Mouse (Mus musculus) lung, embryonic 16.5 days (tissue): Measurements from ENCODE around the gene Cidec. TPM values are rescaled to one million over a fixed set of nuclear protein-coding genes. Genes with fewer than 3 reads are reported as not detected.

Experiments
- ATAC-seq: fragments of 200-750 bp; cut with Nextera tagmentation; 2 replicates; pipeline ENCODE4 v1.8.0; 2017; ENCODE audit warnings: low read depth, mild to moderate bottlenecking, moderate library complexity
- H3K27ac ChIP-seq: fragments of 300-500 bp; sonication (generic); 2 replicates; pipeline ENCODE4 v1.5.1; 2014; ENCODE audit warnings: mild to moderate bottlenecking, control low read depth, low read length
- H3K27me3 ChIP-seq: fragments of 300-500 bp; sonication (generic); 2 replicates; pipeline ENCODE4 v1.6.1; 2014; ENCODE audit warnings: low read depth, low read length, mixed read lengths; ENCODE audit not compliant: control insufficient read depth, insufficient read depth
- H3K36me3 ChIP-seq: fragments of 300-500 bp; sonication (generic); 2 replicates; pipeline ENCODE4 v1.6.1; 2014; ENCODE audit warnings: low read length; ENCODE audit not compliant: control insufficient read depth, insufficient read depth
- H3K4me1 ChIP-seq: fragments of 300-500 bp; sonication (generic); replicated peaks from 2 replicates; pipeline ENCODE4 v1.6.1; 2014; ENCODE audit warnings: low read length, mixed read lengths; ENCODE audit not compliant: control insufficient read depth, insufficient read depth
- H3K4me2 ChIP-seq: fragments of 300-500 bp; sonication (generic); 2 replicates; pipeline ENCODE4 v1.6.1; 2014; ENCODE audit warnings: low read depth, low read length, control low read depth
- H3K4me3 ChIP-seq: fragments of 300-500 bp; sonication (generic); 2 replicates; pipeline ENCODE4 v1.5.1; 2014; ENCODE audit warnings: mild to moderate bottlenecking, low read length, control low read depth
- H3K9ac ChIP-seq: fragments of 300-500 bp; sonication (generic); 2 replicates; pipeline ENCODE4 v1.6.1; 2014; ENCODE audit warnings: low read length, control low read depth
- H3K9me3 ChIP-seq: fragments of 300-500 bp; sonication (generic); 2 replicates; pipeline ENCODE4 v1.6.1; 2016; ENCODE audit warnings: low read length; ENCODE audit not compliant: control insufficient read depth
- WGBS: fragments of 180-500 bp; shearing (Covaris S2); extraction: QIAGEN DNeasy Blood & Tissue Kit; methylation state at CpG from one replicate; pipeline ENCODE4 v1.1.7; 2014; 5-methylcytosine and 5-hydroxymethylcytosine counted together
- microRNA-seq: library from miRNA; unstranded; fragments of <30 nt; microRNA quantifications from one replicate; pipeline ENCODE4, GENCODE M21; 2016
- polyA plus RNA-seq: library from polyadenylated mRNA; unstranded; fragments of >200 nt; fragmentation: Nextera tagmentation; extraction: Ambion mirVana; gene quantifications from 2 replicates; pipeline ENCODE4 v1.2.1, GENCODE M21; 2015

Cidec gene
- polyA plus RNA-seq, 1 experiment from 2014 or later = 0.49 TPM

DNA sequence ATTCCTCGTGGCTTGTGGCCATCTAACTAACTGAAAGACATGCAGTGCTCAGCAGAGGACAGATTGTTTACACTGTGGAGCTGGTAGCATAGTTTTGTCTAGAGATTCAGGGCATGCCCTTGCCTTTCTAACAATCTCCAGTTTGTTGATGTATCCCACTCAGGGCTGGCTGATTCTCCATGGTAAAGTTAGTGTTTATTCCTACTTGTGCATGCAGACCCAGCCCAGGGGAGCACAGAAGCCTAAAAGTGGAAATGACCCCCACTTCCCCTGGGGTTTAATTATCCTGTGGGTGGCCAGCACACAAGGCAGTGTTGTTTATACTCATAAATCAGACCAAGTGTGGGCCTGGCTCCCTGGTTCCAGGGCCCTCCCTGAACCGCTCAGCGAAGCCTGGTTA, 49.5 kb downstream of the Cidec start:
- 64% methylated on average over 3 of the region's 3 CpGs for WGBS
- Histone ChIP-seq H3K4me2 (no peak overlapping the region), H3K27me3 (no peaks in the 10 kb centered on the region), H3K36me3 (peaks cover 66% of the 10 kb centered on the region), H3K27ac (no peak overlapping the region), H3K9me3 (no peaks in the 10 kb centered on the region), H3K4me1 (no peaks in the 10 kb centered on the region), H3K9ac (no peak overlapping the region), H3K4me3 (no peak overlapping the region)
- ATAC-seq = no peak

DNA sequence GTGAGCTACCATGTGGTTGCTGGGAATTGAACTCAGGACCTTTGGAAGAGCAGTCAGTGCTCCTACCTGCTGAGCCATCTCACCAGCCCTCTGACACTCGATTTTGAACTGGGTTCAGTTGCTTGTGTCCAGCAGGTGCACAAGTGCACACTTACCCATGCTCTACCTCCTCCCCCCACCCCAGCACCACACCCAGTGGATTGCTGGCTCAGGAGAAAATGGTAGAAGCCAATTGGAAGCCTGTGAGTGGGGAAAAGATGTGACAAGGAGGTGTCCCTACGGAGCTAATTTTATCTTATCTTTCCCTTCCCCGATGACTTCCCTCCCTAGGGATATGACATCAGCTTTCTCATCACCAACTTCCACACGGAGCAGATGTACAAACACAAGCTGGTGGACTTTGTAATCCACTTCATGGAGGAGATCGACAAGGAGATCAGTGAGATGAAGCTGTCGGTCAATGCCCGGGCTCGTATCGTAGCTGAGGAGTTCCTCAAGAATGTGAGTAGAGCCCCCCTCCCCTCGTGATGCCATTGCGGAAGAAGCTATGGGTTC, 50.3 kb downstream of the Cidec start:
- no peak overlapping the region for H3K4me2 ChIP-seq
- 72% methylated on average over 11 of the region's 11 CpGs for WGBS
- H3K9me3 ChIP-seq = no peaks in the 10 kb centered on the region
- H3K36me3 ChIP-seq = peaks cover 72% of the 10 kb centered on the region
- H3K9ac ChIP-seq = no peak overlapping the region
- H3K27ac ChIP-seq = no peak overlapping the region
- ATAC-seq = no peak
- no peaks in the 10 kb centered on the region for H3K4me1 ChIP-seq
- no peak overlapping the region for H3K4me3 ChIP-seq
- no peaks in the 10 kb centered on the region for H3K27me3 ChIP-seq

DNA sequence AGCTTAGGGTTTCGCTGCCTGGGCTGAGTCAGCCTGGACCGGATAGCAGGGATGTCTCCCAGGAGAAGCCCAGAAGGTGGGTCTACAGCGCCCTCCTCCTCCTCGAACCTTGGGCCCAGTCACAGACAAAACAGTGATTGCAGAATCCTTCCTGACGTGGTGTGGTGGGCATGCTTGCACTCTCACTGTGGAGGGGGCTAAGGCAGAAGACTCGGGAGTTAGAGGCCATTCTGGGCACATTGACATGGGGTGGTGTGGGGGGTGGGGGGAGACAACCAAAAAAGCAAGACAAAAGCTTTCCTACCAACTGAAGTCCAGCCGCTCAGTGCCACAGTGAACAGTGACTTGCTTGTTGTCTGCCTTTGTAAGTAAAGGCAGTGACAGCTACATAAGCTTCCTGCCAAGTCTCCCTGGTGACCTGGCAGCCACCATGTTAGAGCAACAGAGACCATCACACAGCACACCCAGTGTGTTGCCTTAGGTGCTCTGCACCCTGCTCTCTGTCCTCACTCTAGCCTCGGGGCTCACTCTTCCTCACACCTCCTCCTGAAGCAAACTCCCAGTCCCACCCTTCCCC, 51.1 kb downstream of the Cidec start:
- Histone ChIP-seq H3K4me2 (no peak overlapping the region), H3K27me3 (no peaks in the 10 kb centered on the region), H3K4me1 (peaks cover 3% of the 10 kb centered on the region), H3K27ac (no peak overlapping the region), H3K36me3 (peaks cover 66% of the 10 kb centered on the region), H3K9me3 (no peaks in the 10 kb centered on the region), H3K9ac (no peak overlapping the region), H3K4me3 (no peak overlapping the region)
- WGBS = 93% methylated on average over 8 of the region's 8 CpGs
- ATAC-seq = no peak

DNA sequence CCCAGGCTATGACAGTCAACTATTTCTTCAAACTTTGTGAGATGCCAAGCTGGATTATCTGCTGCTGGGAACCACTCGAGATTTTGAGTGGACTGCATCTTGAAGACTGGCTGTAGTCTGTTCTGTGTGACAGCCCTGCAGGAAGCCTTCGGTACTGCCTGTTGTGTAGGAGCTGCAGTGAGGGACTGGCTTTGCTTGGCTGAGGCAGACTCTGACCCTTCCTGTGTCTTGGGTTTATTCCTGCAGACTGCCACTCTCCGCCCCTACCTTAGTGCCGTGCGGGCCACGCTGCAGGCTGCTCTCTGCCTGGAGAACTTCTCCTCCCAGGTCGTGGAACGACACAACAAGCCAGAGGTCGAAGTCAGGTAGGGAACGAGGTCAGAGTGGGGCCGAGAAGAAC, 55.1 kb downstream of the Cidec start:
- H3K9ac ChIP-seq = no peak overlapping the region
- H3K36me3 ChIP-seq = peaks cover 45% of the 10 kb centered on the region
- 90% methylated on average over 11 of the region's 11 CpGs for WGBS
- no peak for ATAC-seq
- H3K27me3 ChIP-seq = no peaks in the 10 kb centered on the region
- no peak overlapping the region for H3K27ac ChIP-seq
- H3K4me1 ChIP-seq = peaks cover 12% of the 10 kb centered on the region
- no peak overlapping the region for H3K4me3 ChIP-seq
- H3K9me3 ChIP-seq = no peaks in the 10 kb centered on the region
- H3K4me2 ChIP-seq = no peak overlapping the region

DNA sequence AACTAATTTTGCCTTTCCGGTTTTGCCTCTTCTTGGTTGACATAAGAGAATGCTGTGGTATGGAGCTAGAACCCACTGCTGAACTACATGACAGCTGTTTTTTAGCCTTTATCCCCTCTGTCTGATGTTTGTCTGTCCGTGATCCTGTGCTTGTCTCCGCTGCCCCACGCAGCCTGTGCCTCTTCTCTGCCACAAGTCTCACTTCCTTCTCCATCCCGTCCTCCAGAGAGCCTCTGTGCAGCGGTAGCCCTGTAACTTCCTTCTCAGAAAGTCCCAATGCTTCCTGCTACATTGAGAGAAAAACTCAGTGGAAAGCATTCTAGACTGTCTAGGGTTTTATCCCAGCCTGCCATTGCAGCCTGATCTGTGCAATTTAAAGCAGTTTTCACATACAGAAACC, 56.3 kb downstream of the Cidec start:
- no peak overlapping the region for H3K27ac ChIP-seq
- H3K9ac ChIP-seq = peak overlapping the region; percentile 96
- peak overlapping the region; percentile 100 for H3K4me3 ChIP-seq
- no peaks in the 10 kb centered on the region for H3K9me3 ChIP-seq
- peaks cover 42% of the 10 kb centered on the region for H3K36me3 ChIP-seq
- no peaks in the 10 kb centered on the region for H3K27me3 ChIP-seq
- peak overlapping the region; percentile 96 for H3K4me2 ChIP-seq
- H3K4me1 ChIP-seq = peaks cover 12% of the 10 kb centered on the region
- 69% methylated on average over 6 of the region's 6 CpGs for WGBS
- ATAC-seq = no peak

DNA sequence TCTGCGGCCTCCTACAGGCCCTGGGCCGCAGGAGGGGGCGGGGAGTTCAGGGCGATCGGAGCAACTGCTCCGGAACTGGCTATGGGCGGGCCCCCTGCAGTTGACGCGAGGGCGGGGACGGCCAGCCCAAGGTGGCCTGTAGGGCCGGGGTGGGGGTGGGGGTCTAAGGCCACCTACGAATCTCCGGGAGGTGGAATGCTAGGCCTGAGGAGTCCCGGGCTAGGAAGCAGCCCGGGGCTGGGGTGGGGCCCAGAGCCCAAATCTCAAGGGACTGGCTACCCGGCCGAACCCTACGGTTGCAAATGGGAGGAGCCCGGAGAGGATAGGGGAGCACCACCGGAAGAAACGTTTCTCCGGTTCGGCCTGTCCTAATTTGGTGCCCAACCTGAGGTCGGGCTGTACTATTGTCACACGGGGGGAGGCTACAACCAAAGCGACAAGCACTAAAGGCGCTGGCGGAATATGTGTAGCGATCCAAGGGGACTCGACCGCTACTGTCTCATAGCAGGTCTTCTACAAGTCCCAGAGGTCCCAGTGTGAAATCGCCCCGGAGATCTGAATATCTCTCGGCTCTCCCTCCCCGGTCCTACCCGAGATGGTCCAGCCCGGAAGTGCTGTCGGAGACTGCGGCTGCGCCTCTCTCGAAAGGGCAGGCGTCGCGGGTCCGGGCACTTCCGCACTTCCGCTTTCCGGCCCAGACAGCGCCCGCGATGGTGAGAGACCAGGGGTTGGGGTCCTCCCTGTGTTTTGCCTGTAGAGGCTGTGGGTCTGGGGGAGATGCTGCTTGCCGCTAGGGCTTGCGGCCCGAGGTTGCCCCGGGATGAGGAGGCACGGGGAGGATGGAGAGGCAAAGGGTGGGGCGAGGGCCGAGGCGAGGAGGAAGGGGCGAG, 57.8 kb downstream of the Cidec start, which contains the start of the genes Tada3 and Arpc4:
Gene Tada3 (minus strand): TSS at position 388 of the 890 bp plus-strand sequence.
Gene Arpc4 (plus strand): TSS at position 620 of the 890 bp plus-strand sequence.
- peak within 1 kb of the TSS; percentile 99 for H3K27ac ChIP-seq
- peak within 1 kb of the TSS; percentile 96 for H3K9ac ChIP-seq
- peak within 1 kb of the TSS; percentile 100 for H3K4me3 ChIP-seq
- H3K4me1 ChIP-seq = peaks cover 12% of the 10 kb centered on the region
- H3K36me3 ChIP-seq = peaks cover 38% of the 10 kb centered on the region
- H3K4me2 ChIP-seq = peak within 1 kb of the TSS; percentile 96
- H3K9me3 ChIP-seq = no peaks in the 10 kb centered on the region
- peak; percentile 96 for ATAC-seq
- no peaks in the 10 kb centered on the region for H3K27me3 ChIP-seq
- WGBS = under 1% methylated on average over 59 of the region's 61 CpGs

DNA sequence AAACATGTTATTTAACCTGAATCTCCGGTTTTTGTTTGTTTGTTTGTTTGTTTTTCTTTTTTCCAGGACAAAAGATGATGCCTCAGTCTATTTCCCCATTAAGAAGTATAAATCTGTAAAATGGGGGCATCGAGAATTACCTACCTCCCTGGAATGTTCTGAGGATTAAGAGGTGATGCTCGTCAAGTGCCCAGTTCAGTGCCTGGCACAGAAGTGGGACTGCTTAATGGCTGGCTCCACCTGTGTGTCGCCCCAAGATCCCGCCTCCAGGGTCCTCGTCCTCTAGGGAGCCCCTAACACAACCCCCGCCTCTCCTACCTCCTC, 58.4 kb downstream of the Cidec start:
- H3K27ac ChIP-seq = peak overlapping the region; percentile 99
- H3K4me1 ChIP-seq = peaks cover 12% of the 10 kb centered on the region
- ATAC-seq = no peak
- WGBS = 6% methylated on average over 7 of the region's 7 CpGs
- H3K4me3 ChIP-seq = peak overlapping the region; percentile 100
- H3K4me2 ChIP-seq = peak overlapping the region; percentile 96
- peak overlapping the region; percentile 96 for H3K9ac ChIP-seq
- H3K27me3 ChIP-seq = no peaks in the 10 kb centered on the region
- H3K36me3 ChIP-seq = peaks cover 36% of the 10 kb centered on the region
- no peaks in the 10 kb centered on the region for H3K9me3 ChIP-seq

Small RNA genes within 50 kb of the gene (microRNA-seq; reads per million reads assigned to microRNA genes)
- gene Gm24387 = not detected

Other genes with a start within 250 kb of the Cidec start
- 0.54 and 0.89 TPM in 2 replicates for gene Lhfpl4, start 240.4 kb downstream of the Cidec start, polyA plus RNA-seq
- gene Mtmr14, start 197.9 kb downstream of the Cidec start, polyA plus RNA-seq = 35.4 and 36.5 TPM in 2 replicates
- 0.10 TPM in 1 of 2 replicates, not detected in the other for gene Cpne9, start 153.5 kb downstream of the Cidec start, polyA plus RNA-seq
- 16.6 and 19.1 TPM in 2 replicates for gene Brpf1, start 128.6 kb downstream of the Cidec start, polyA plus RNA-seq
- 16.1 and 17.6 TPM in 2 replicates for gene Ogg1, start 108.8 kb downstream of the Cidec start, polyA plus RNA-seq
- 105 and 109 TPM in 2 replicates for gene Camk1, start 91.8 kb downstream of the Cidec start, polyA plus RNA-seq
- 52.6 and 54.3 TPM in 2 replicates for gene Tada3, start 57.9 kb downstream of the Cidec start, polyA plus RNA-seq
- 384 and 398 TPM in 2 replicates for gene Arpc4, start 57.6 kb downstream of the Cidec start, polyA plus RNA-seq
- gene Ttll3, start 46.5 kb downstream of the Cidec start, polyA plus RNA-seq = 4.8 and 7.3 TPM in 2 replicates
- gene Rpusd3, start 16.4 kb downstream of the Cidec start, polyA plus RNA-seq = 18.0 and 21.5 TPM in 2 replicates
- 72.7 and 74.0 TPM in 2 replicates for gene Jagn1, start 6.8 kb upstream of the Cidec start, polyA plus RNA-seq
- gene Il17re, start 22.7 kb upstream of the Cidec start, polyA plus RNA-seq = 25.8 and 28.2 TPM in 2 replicates
- 26.7 and 28.3 TPM in 2 replicates for gene Il17rc, start 35.7 kb upstream of the Cidec start, polyA plus RNA-seq
- gene Creld1, start 47.5 kb upstream of the Cidec start, polyA plus RNA-seq = 32.5 and 37.7 TPM in 2 replicates
- 0.11 and 0.19 TPM in 2 replicates for gene Prrt3, start 66.2 kb upstream of the Cidec start, polyA plus RNA-seq
- 108 and 110 TPM in 2 replicates for gene Emc3, start 95.9 kb upstream of the Cidec start, polyA plus RNA-seq
- 12.9 and 13.0 TPM in 2 replicates for gene Fancd2, start 95.9 kb upstream of the Cidec start, polyA plus RNA-seq
- gene Fancd2os, start 165.0 kb upstream of the Cidec start, polyA plus RNA-seq = 0.15 and 0.21 TPM in 2 replicates
- 218 and 226 TPM in 2 replicates for gene Brk1, start 169.0 kb upstream of the Cidec start, polyA plus RNA-seq
- 36.1 and 38.7 TPM in 2 replicates for gene Vhl, start 188.2 kb upstream of the Cidec start, polyA plus RNA-seq
- 6.3 and 7.4 TPM in 2 replicates for gene Irak2, start 202.7 kb upstream of the Cidec start, polyA plus RNA-seq